Mouse (Mus musculus): Measurements from ENCODE around the gene Tnfsf13. TPM values are rescaled to one million over a fixed set of nuclear protein-coding genes. Genes with fewer than 3 reads are reported as not detected.

Gene Tnfsf13
- polyA plus RNA-seq, 2 experiments, result 0.77 to 4.4 TPM

DNA sequence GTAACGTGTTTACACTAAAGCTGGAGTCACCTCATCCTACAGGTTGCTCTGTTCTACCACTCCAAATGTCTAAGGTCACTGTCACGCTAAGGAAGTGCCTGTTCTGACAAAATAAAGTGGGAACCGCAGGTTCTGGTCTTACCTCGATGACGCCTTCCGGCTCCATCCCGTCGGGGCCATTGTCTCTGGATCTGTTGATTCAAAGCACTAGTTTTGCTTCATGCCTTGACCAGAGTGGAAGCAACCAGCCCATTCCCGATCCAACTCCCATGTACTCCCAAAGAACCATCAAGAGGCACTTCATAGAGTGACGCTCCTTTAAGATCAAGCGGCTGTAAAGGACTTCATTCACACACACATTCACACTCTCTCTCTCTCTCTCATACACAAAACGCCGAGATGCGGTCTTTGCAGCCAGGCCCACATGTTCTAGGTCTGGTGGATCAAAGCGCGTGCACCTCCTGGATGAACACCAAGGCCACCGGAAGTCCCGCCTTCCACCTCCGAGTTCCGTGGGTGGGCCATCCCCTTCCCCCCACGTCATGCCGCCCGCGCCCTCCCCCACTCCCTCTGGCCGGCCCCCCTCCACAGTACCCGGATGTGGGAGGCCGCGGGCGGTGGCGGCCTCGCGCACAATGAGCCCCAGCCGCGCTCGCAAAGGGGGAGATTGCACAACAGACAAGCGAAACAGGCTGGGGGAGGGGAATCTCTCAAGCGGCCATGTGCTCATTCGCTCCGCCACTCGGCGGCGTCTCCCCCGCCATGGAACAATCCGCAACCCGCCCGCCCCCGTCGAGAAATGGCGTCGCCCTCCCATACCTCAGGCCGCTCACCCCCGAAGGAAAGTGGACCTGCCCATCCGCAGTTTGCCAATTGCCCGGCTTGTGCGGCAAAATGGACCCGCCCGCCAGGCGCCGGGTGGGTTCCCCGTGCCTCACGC is 14.5 kb downstream of the Tnfsf13 start:
- Histone ChIP-seq H3K4me2 (replicated peaks; ENCODE audit: low read depth, low read length, severe bottlenecking) (peak overlapping the region; percentile 88), H3K4me3 (replicated peaks; ENCODE audit: low read length) (peak overlapping the region; percentile 100), H3K9me3 (ENCODE audit: control insufficient read depth, low read length) (no peaks in the 10 kb centered on the region), H3K9ac (ENCODE audit: low read depth, low read length, severe bottlenecking) (peak overlapping the region; percentile 99), H3K36me3 (ENCODE audit: control insufficient read depth, insufficient read depth, low read length) (peaks cover 84% of the 10 kb centered on the region), H3K4me1 (ENCODE audit: control insufficient read depth, insufficient read depth, low read length) (peaks cover 15% of the 10 kb centered on the region), H3K27me3 (ENCODE audit: control insufficient read depth, insufficient read depth, low read length) (no peaks in the 10 kb centered on the region), H3K27ac (replicated peaks; ENCODE audit: low read depth, low read length) (peak overlapping the region; percentile 97)
- DNase-seq (ENCODE audit: low spot score) (peak; percentile 93), ATAC-seq (ENCODE audit: low FRiP score, low read depth) (peak; percentile 73)
- peak; percentile 54; the same call in 1 of the 2 replicates for TF ChIP-seq POLR2A (IDR thresholded peaks at IDR 0.05; ENCODE audit: borderline replicate concordance, extremely low read depth, insufficient read depth, insufficient read length)
- 1% methylated on average over 46 of the region's 61 CpGs for WGBS

GRCm38 (mm10) chr11:69666665-69667005 is 18.9 kb downstream of the Tnfsf13 start:
- DNase-seq (ENCODE audit: low spot score), result no peak
- peaks cover 78% of the 10 kb centered on the region for H3K36me3 ChIP-seq (ENCODE audit: control insufficient read depth, insufficient read depth, low read length)
- no peaks in the 10 kb centered on the region for H3K27me3 ChIP-seq (ENCODE audit: control insufficient read depth, insufficient read depth, low read length)
- no peak overlapping the region for H3K4me2 ChIP-seq (replicated peaks; ENCODE audit: low read depth, low read length, severe bottlenecking)
- H3K9ac ChIP-seq (ENCODE audit: low read depth, low read length, severe bottlenecking), result no peak overlapping the region
- H3K9me3 ChIP-seq (ENCODE audit: control insufficient read depth, low read length), result no peaks in the 10 kb centered on the region
- H3K4me3 ChIP-seq (replicated peaks; ENCODE audit: low read length), result no peak overlapping the region
- 84% methylated on average over 3 of the region's 3 CpGs for WGBS
- no peak for ATAC-seq (ENCODE audit: low FRiP score, low read depth)
- no peak overlapping the region for H3K27ac ChIP-seq (replicated peaks; ENCODE audit: low read depth, low read length)
- TF ChIP-seq POLR2A (IDR thresholded peaks at IDR 0.05; ENCODE audit: borderline replicate concordance, extremely low read depth, insufficient read depth, insufficient read length), result no peak
- peaks cover 17% of the 10 kb centered on the region for H3K4me1 ChIP-seq (ENCODE audit: control insufficient read depth, insufficient read depth, low read length)

DNA sequence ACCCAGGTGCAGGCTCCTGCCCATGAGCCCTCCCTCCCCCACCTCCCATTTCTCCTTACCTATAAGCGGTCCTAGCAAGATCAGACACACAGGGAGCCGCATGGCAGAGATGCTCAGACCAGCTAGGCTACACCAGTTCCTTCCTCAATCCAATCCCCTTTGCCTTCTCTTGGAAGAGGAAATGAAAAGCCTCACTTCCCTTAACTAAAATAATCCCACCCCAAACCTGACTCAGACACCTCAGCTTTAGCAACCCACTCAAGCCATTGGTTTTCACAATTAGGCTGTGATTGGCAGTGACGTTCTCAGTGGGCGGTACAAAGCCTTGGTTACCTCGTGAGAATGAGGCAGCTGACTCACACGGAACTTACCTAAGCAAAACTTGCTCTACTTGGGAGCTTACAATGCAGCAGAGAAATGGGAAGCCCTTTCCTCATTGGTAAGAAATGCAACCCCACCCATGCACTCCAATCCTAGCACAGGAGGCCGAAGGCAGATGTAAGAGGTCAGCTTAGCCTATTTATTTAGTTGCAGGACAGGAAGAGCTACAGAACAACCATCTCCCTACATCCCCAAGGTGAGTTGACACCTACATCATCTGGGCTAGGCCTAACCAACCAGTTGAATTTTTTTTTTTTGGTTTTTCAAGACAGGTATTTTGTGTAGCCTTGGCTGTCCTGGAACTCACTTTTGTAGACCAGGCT is 19.5 kb downstream of the Tnfsf13 start, which contains the start of gene Cd68:
Gene Cd68, minus strand, starts transcription at position 193 of the 704 bp plus-strand sequence.
- H3K36me3 ChIP-seq (ENCODE audit: control insufficient read depth, insufficient read depth, low read length), result peaks cover 75% of the 10 kb centered on the region
- H3K27me3 ChIP-seq (ENCODE audit: control insufficient read depth, insufficient read depth, low read length), result no peaks in the 10 kb centered on the region
- ATAC-seq (ENCODE audit: low FRiP score, low read depth) (no peak), DNase-seq (ENCODE audit: low spot score) (no peak)
- no peaks in the 10 kb centered on the region for H3K9me3 ChIP-seq (ENCODE audit: control insufficient read depth, low read length)
- no peak within 1 kb of the TSS for H3K4me2 ChIP-seq (replicated peaks; ENCODE audit: low read depth, low read length, severe bottlenecking)
- TF ChIP-seq POLR2A (IDR thresholded peaks at IDR 0.05; ENCODE audit: borderline replicate concordance, extremely low read depth, insufficient read depth, insufficient read length), result no peak
- H3K4me1 ChIP-seq (ENCODE audit: control insufficient read depth, insufficient read depth, low read length), result peaks cover 21% of the 10 kb centered on the region
- H3K4me3 ChIP-seq (replicated peaks; ENCODE audit: low read length), result no peak within 1 kb of the TSS
- 28% methylated on average over 7 of the region's 7 CpGs for WGBS
- H3K9ac ChIP-seq (ENCODE audit: low read depth, low read length, severe bottlenecking), result no peak within 1 kb of the TSS
- H3K27ac ChIP-seq (replicated peaks; ENCODE audit: low read depth, low read length), result no peak within 1 kb of the TSS

GRCm38 (mm10) chr11:69665457-69665960 is 20.1 kb downstream of the Tnfsf13 start:
- no peaks in the 10 kb centered on the region for H3K27me3 ChIP-seq (ENCODE audit: control insufficient read depth, insufficient read depth, low read length)
- H3K9ac ChIP-seq (ENCODE audit: low read depth, low read length, severe bottlenecking), result no peak overlapping the region
- peaks cover 21% of the 10 kb centered on the region for H3K4me1 ChIP-seq (ENCODE audit: control insufficient read depth, insufficient read depth, low read length)
- H3K4me2 ChIP-seq (replicated peaks; ENCODE audit: low read depth, low read length, severe bottlenecking), result no peak overlapping the region
- TF ChIP-seq POLR2A (IDR thresholded peaks at IDR 0.05; ENCODE audit: borderline replicate concordance, extremely low read depth, insufficient read depth, insufficient read length), result no peak
- H3K27ac ChIP-seq (replicated peaks; ENCODE audit: low read depth, low read length), result no peak overlapping the region
- 81% methylated on average over 9 of the region's 9 CpGs for WGBS
- ATAC-seq (ENCODE audit: low FRiP score, low read depth), result no peak
- H3K4me3 ChIP-seq (replicated peaks; ENCODE audit: low read length), result no peak overlapping the region
- DNase-seq (ENCODE audit: low spot score), result no peak
- H3K36me3 ChIP-seq (ENCODE audit: control insufficient read depth, insufficient read depth, low read length), result peaks cover 69% of the 10 kb centered on the region
- H3K9me3 ChIP-seq (ENCODE audit: control insufficient read depth, low read length), result no peaks in the 10 kb centered on the region

DNA sequence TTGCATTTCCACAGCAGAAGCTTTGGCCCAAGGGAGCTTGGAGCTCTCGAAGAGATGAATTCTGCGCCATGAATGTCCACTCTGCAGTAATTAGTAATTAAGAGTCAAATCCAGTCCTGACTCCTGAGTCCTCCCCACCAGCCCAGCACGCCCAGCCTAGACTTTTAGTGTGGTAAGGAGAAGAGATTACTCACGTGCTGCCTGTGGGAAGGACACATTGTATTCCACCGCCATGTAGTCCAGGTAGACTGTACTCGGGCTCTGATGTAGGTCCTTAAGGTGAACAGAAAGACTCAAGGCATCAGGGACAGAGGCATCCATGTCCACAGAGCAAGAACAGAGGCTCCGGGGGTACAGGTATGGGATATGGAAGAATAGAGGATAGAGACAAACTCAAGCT is 20.7 kb downstream of the Tnfsf13 start:
- H3K36me3 ChIP-seq (ENCODE audit: control insufficient read depth, insufficient read depth, low read length), result peaks cover 69% of the 10 kb centered on the region
- no peaks in the 10 kb centered on the region for H3K27me3 ChIP-seq (ENCODE audit: control insufficient read depth, insufficient read depth, low read length)
- peaks cover 15% of the 10 kb centered on the region for H3K4me1 ChIP-seq (ENCODE audit: control insufficient read depth, insufficient read depth, low read length)
- no peak for TF ChIP-seq POLR2A (IDR thresholded peaks at IDR 0.05; ENCODE audit: borderline replicate concordance, extremely low read depth, insufficient read depth, insufficient read length)
- no peak overlapping the region for H3K9ac ChIP-seq (ENCODE audit: low read depth, low read length, severe bottlenecking)
- WGBS, result 92% methylated on average over 7 of the region's 7 CpGs
- H3K27ac ChIP-seq (replicated peaks; ENCODE audit: low read depth, low read length), result no peak overlapping the region
- H3K4me3 ChIP-seq (replicated peaks; ENCODE audit: low read length), result no peak overlapping the region
- H3K4me2 ChIP-seq (replicated peaks; ENCODE audit: low read depth, low read length, severe bottlenecking), result no peak overlapping the region
- ATAC-seq (ENCODE audit: low FRiP score, low read depth) (no peak), DNase-seq (ENCODE audit: low spot score) (no peak)
- H3K9me3 ChIP-seq (ENCODE audit: control insufficient read depth, low read length), result no peaks in the 10 kb centered on the region

Measured in limb, embryonic 14.5 days (tissue).